Mouse (Mus musculus) layer of hippocampus, adult 18-20 months (tissue): Measurements from ENCODE around the gene Pex11a. TPM values are rescaled to one million over a fixed set of nuclear protein-coding genes. Genes with fewer than 3 reads are reported as not detected.
"Not testable (repeated sequence)": the region's sequence is repeated elsewhere in the genome, so short reads cannot be mapped to it uniquely, and the experiment has no call there.

ENCODE experiments used
- DNase-seq, 2 experiments: peaks; one replicate each; pipeline ENCODE4 v3.0.0; 2022; ENCODE audit warnings: low spot score in 2 of 2
- long read RNA-seq: library from polyadenylated mRNA; stranded (forward); transcript quantifications from one replicate; pipeline ENCODE4 v2.0.0, GENCODE M21; 2021
- total RNA-seq, 2 experiments: library from RNA; stranded (reverse); gene quantifications; 2 replicates each; pipeline ENCODE4 v1.2.3; 2021

The Pex11a gene
- total RNA-seq = 10 to 100 TPM; 12.0 to 14.4 TPM
- long read RNA-seq, transcript Pex11a-203 (2 exons, 1,044 nt) = major isoform, 9 of 14 reads
- long read RNA-seq, partial matches to known transcripts = 0 of 14 reads
- long read RNA-seq, other reads (novel, unspliced or antisense) = 1 of 14 reads

GRCm38 (mm10) chr7:79742659-79743536, at the start of gene Pex11a, which contains the start of gene Wdr93:
TSS of gene Pex11a (minus strand) at chr7:79743131.
TSS of gene Wdr93 (plus strand) at chr7:79743163.
- DNase-seq = peak; percentile 73 to 84

DNA sequence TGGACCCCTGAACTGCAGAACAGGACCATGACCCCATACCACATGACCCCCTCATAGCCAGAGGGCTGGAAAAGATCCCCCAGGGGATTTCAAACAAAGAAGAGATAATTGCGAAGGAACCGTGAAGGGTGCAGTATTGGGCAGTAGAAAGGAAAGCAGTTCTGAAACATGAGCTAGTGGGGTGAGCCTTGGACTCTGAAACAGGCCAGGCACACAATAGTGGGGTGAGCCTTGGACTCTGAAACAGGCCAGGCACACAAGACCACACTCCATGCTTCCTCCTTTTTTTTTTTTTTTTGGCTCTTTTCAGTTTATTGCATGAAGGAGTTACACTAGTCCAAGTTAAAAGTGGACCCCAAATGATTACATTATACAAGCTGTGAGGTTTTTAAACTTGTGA, 46.9 kb upstream of the Pex11a start:
- DNase-seq = not testable (repeated sequence)

- DNase-seq = peak; percentile 16 to 77
Measured at GRCm38 (mm10) chr7:79786295-79786694, 43.4 kb upstream of the Pex11a start.

- no peak for DNase-seq
Measured at GRCm38 (mm10) chr7:79782516-79782855, 39.6 kb upstream of the Pex11a start.

- no peak for DNase-seq
Measured at GRCm38 (mm10) chr7:79781826-79782515, 39.0 kb upstream of the Pex11a start.

DNA sequence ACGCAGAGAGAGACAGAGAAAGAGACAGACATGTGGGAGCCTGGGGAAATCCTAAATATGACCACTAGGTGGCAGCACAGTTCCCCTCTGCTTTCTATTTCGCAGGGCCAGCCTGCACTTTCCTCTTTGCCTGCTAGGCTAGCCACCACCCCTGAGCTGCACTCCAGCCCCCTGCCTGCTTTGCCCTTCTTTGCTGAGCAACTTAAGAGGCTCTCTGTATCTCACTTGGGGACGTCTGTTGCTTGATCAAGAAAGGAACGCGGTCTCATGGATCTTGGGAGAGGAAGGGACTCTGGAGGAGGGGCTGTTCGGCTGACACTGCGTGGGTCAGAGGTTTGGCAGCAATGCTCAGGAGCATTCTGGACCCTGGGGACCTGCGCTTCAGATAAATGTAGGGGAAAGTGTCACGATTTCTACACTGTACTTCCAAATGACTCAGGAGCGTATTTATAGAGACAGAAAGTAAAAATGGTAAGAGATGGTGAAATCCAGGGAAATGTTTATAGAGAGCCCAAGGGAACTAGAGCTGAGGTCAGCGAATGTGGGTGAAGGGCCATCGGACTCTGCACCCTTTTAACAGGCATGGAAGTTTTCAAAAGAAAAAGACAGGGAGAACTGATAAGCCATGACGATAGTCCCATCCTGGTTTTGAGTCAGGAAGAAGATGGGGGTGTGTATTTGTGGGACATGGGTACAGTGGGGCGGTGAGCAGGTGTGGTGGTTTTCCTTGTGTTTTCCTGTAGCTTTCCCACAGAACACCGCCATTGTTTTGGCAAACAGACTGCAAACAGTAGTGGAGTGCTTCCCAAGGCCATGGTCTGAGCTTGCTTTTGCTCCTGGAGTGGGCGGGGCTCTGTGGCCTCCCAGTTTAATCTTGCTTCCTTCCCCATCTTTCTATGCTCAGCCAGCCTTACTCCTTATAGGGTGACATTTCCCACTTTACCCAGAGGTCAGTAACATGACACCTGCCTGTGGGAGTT, 38.0 kb upstream of the Pex11a start:
- peak; percentile 37 to 86 for DNase-seq

DNA sequence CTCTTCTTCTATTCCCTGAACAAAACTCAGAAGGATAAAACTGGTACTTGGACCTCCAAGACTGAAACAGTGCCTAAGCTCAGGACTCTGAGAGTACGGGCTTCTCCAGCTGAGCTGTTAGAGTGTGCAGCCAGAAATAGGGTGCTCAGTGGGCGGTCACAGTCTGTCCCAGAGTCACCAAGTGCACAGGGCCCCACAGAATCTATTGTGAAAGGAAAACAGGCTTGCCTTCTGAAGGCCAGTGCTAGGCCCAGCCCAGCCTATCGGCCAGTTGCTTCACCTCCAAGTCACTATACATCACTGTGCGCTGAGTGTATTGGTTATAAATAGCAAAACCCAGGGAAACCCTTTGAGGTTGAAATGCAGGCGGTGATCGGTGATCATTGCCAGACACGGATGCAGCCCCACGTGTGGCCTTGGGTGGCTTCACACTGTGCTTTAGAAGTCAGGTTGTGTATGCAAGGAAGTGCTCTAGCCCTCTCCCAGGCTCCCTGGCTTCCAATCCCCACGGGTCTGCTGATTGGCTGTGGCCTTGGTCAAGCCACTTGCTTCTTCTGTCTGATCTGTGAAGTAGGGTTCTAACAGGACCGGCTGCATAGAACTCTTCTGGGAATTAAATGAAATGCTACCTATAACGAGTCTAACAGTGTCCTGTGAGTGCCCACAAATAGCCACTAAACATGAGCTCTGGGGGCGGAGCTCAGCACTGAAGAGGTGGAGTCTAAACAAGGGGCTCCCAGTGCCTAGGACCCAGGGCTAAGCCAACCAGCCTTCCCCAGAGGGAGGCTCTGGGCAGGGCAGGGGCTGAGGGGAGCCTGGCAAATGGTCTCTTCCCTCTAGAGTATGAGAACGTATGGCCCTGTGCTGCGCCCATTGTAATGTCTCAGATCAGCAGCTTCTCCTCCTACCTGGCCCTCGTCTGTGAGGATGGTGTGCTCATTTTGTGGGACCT, 28.9 kb upstream of the Pex11a start:
- peak in 1 of 2 experiments; percentile 56 for DNase-seq

DNA sequence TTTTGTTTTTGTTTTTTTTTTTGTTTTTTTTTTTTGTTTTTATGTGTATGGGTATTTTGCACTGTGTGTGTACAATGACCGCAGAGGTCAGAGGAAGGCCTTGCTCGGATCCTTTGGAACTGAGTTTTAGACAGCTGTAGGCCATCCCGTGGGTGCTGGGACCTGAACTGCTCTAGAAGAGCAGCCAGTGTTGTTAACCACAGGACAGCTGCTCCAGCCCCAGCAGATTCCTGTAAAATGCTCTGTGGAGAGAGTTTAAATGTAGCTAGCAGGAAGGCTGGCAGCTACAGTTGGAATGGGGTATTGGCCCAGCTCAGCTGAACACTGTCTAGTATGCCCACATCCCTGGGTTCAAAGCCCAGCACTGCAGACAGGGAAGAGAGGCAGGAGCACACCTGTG, 26.7 kb upstream of the Pex11a start:
- no peak for DNase-seq

DNA sequence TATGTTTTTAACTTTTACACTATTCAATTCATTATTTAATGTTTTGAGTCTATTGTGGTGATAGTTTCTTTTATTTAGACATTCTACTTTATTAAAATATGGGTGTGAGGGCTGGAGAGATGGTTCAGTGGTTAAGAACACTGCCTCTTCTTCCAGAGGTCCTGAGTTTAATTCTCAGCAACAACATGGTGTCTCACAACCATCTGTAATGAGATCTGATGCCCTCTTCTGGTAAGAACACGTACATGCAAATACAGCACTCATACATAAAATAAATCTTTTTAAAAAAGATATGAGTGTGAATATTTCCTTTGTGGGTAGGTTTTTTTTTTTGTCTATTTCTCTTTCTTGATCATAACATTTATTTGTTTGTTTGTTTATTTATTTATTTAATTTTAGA, 23.1 kb upstream of the Pex11a start:
- DNase-seq = no peak

- DNase-seq = no peak
Measured at GRCm38 (mm10) chr7:79762106-79762505, 19.2 kb upstream of the Pex11a start.

GRCm38 (mm10) chr7:79761124-79761876, 18.4 kb upstream of the Pex11a start:
- no peak for DNase-seq

DNA sequence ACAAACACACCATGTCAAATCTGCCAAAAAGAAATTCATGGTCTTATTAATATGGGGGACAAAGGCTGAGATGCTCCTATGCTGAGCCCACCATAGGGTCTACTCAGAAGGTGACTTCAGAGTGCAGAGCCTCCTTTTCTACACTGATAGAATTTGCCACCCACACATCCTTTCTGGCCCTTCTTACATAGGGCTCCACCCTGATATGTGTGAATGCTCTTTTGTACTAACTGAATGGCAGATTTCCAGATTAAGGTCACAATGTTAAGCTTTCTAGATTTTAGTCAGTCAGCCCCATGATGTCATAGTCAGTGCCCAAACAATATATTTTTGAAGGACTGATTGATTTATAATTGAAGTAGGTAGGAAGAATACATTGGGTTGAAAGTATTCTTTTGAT, 16.8 kb upstream of the Pex11a start:
- DNase-seq = no peak

DNA sequence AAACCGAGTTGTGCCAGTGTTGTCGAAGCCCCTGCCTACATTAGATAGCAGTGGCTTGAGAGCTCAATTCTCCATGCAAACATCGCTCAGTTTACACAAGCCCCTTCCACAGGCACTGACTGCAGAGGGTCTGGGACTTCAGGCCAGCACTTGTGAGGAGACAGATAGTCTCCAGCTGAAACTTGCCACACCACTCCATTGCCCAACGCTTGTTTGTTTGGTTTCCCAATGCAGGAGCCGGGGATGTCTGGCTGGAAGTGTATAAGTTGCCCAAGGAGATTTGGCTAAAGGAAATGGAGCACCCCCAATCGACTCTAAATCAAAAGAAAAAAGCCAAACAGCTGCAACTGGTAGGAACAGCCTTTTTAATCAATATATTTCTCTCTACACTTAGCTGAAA, 15.2 kb upstream of the Pex11a start:
- no peak for DNase-seq

DNA sequence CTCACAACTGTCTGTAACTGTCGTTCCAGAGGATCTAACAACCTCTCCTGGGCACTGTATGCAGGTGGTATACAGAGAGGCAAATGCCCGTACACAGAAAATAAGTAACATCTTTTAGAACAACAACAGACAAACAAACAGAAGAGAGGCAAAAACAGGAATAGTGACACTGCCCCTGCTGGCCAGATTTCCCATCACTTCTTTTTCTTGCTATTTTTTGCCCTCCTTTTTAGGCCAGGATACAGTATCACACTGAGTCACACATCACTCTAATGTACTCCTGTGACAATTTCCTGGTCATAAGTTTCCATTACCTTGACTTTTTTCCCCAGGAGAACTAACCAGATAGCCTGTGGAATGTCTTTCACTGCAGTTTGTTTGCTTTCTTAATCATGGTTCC, 13.4 kb upstream of the Pex11a start:
- DNase-seq = no peak

DNA sequence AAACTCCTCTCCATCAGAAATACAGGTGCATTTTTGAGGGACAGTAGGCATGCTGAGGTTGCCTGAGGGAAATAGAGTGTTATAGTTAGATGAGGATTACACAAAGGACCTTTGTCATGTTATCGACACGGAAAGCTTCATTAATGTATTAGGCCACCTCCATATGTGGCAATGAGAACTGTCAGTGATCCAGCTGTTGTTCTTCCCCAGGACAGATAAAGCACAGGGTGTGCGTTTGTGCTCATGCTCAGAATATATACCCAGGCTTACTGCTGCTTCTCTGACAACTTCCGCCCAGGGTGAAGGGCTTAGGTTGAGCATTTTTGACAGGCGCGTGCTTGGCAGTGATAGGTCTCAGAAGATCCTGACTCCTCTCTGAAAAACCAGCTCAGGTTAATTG, 6.6 kb upstream of the Pex11a start:
- DNase-seq = no peak

DNA sequence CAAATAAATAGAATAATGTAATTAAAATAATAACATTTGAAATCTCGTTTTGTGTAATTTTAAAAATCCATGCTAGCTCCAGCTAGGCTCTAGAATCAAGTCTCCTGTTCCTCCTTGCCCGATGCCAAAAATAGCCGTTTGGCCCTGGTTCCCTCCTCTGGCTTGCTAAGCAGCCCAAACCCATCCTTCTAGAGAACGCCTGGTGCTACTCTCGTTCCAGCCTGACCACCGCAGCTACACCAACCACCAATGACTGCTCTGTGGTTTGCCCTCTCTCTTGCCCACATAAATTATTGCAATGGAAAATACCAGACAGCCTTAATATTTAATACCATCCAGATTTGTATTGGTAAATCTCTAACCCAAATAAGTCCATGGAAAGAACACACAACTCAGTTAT, 4.7 kb upstream of the Pex11a start:
- no peak for DNase-seq

DNA sequence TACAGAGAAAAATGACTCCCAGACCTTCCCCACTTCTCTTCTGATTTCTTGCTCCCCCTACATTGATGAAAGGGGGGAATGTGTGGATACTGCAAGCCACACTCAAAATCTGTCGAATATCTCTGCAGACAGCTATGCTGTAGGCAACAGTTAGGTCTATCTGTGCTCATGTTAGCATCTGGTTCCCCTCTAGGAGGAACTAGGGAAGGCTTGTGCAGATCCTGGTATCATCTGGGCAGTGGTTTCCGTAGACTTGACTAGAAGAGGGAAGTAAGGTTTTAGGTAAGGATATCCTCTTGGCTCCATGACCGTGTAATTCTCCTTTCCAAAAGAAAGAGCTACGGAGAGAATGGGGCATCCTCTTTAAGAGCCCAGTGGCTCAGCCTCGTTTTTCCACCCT, 1.7 kb upstream of the Pex11a start:
- DNase-seq = no peak

DNA sequence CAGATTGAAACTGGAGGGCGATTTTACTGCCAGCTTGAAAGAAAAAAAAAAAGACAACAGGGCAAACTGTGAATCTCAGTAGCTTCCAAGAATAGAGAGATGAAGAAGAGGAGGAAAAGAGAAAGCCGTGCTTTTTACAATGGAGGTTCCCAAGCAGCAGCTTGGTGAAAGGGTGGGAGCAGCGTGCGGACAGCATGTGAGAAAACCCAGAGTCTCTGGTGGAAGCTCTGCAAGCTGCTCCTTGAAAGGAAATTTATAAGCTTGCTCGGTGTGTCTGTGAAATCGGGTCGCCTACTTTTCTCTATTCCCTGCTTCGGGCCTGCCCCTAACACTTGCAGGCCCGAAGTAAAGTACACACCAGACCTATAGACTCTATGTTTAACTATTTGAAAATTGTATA, 1.1 kb upstream of the Pex11a start:
- DNase-seq = peak in 1 of 2 experiments; percentile 41

- DNase-seq = no peak
Measured at GRCm38 (mm10) chr7:79742277-79742658, 663 bp downstream of the Pex11a start.
